Mouse (Mus musculus): ENCODE measurements around the gene Pak3. TPM values are rescaled to one million over a fixed set of nuclear protein-coding genes. Genes with fewer than 3 reads are reported as not detected.

The Pak3 gene
- total RNA-seq (2021), result 100 to 1,000 TPM; 163 to 180 TPM
- long read RNA-seq, partial matches to known transcripts, result 13 of 60 reads
- long read RNA-seq, other reads (novel, unspliced or antisense), result 47 of 60 reads

DNA sequence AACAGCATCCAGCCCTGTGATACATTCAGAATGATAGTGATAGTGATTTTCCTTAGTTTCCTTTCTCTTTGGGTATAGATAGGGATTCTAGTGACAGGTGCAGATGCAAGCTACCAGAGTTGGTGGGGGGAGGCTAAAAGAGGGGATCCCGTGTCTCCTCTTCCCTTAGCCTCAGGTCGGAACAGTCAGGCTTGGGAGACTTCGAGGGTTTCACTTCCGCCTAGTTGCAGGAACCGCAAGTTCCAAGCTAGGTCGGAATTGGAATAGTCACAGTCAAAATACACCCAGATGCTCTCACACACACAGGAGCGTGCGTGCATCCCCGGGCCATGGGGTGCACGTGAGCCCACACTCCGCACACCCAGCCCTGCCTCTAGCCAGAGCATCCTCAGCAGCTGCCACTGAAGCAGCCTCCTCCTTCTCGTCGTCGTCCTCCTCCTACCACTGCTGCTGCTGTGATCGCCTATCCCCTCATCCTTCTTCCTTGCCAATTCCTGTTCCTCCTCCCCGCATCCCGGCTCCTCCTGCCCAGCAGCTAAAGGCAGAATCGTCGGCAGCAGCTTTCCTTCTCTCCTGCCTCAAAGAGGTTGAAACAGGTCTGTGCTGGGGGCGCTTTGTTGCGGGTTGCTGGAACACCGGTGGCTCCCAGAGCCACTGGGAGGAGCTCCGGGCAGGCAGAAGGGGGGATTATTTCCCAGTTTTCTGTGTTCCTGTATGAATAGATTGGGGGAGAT lies at the start of gene Pak3:
Pak3 (plus strand) TSS at position 424 of the 734 bp plus-strand sequence.
- peak; percentile 37 to 42 for DNase-seq (ENCODE audit: low spot score in 2 of 2)

DNA sequence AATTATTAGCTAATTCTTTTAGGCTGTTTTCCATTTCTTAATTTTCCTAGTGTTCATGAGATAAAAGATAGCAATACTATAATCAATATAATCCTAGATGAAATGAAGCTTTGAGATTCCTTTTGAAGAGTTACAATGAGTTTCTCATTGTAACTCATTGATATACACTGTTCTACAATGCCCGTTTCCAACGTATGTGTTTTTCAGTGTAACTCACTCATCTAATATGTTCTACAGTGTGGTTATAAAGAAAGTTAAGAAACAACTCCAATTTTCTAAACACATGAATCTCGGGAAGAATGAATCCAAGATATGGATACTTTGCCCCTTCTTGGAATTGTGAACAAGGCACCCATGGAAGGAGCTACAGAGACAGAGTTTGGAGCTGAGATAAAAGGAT lies 35.5 kb upstream of the Pak3 start:
- DNase-seq (ENCODE audit: low spot score in 2 of 2), result peak; percentile 100

DNA sequence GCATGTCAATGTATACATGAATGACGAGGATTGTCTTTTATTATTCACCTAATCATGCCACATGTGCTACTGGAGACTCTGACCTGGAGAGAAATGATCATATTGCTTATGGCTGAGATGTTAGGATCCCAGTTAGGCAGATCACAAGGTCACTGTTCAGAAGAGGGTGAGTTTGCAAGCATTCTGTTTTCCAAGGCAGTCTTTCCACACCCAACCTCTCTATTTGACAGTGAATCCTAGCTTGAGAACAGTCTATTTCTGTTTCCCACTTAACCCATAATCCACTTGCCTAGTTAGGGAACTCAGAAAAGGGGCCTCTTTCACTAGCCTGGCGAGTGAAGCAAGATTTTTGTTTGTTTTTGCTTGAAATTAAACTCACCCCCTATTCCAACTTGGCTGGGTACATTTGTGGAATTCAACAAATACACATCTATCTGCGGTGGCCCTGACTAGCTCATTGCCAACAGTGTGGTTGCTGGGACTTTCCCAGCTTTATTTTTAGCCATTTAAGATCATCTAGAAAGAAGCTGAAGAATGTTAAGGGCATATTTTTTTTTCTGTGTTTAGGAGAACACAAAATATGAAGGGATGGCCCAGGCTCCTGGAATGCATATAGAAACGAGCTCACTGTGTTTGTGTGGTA lies 17.2 kb upstream of the Pak3 start:
- no peak for DNase-seq (ENCODE audit: low spot score in 2 of 2)

DNA sequence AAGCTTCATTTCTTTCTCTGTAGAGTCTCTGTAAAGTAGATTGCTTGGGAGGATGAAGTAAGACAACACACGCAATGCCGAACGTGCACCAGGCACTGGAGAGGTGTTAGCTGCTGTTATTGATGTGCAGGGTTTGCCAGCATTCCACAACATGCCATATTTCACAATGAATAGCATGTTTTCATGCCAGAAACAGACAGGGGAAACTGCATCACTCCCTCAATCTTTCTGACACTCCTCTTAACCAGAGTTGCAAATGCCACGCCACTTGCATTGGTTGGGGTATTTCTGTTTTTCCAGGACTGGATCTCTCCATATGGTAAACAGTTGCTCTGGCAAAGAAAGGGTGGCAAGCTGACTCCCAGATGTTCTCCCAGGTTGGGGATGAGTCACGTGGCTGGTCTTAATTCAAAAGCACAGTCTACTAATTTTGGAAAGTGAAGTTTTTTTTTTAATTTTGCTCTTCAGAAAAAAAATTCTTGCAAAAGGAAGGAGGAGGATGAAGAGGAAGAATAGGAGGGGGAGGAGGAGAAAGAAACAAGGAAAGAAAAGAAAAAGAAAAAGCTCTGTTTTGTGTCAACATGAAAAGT lies 16.5 kb upstream of the Pak3 start:
- DNase-seq (ENCODE audit: low spot score in 2 of 2), result no peak

DNA sequence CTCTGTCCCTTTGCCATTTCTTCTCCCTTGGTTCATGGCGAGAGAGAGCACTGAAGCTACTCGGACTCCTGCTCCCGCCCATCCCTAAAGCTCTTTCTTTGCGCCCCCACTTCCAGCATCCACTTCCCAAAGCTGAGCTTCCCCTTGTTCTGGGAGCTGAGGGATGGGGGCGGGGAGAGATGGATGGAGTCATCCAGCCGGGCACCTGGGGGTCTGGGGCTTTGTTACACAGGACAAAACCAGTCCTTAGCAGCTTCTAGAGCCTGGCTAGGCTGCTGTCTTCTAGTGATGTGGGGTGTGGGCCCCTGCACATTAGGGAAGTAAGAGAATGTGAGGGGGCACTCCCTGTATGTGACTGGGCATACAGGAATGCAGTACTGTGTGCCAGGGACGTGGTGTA lies 526 bp downstream of the Pak3 start:
- peak; percentile 31 to 43 for DNase-seq (ENCODE audit: low spot score in 2 of 2)

DNA sequence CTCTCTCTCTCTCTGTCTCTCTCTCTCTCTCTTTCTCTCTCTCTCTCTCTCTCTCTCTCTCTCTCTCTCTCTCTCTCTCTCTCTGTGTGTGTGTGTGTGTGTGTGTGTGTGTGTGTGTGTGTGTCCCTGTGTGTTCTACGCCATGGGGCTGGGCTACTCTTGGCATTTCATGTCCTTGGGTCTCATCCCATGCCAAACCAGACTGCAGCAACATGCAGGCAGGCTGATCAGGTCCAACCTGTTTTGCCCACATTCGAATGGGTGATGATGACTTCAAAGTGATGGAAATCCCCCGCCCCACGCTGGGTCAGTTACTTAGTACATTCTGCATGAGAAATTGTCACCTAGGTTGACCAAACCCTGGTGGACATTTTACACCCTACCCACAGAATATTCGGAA lies 1.1 kb downstream of the Pak3 start:
- peak in 1 of 2 experiments; percentile 6 for DNase-seq (ENCODE audit: low spot score in 2 of 2)

DNA sequence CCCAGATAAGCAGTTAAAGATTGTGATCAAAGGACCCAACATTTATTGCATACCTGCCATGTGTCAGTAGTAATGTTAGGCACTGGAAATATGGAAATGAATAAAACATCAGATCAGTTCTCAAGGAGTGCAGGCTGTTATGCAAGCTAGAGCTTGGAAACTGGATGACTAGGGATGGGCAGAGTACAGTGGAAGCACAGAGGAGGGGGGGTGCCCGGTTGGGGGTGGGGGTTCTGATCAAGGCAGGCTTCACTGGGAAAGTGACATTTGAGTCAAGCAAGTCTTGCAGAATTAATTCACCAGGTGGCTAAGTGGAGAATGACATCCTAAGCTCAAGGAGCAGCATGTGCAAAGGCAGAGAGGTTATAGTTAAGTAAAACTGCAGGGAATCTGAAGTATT lies 1.8 kb downstream of the Pak3 start:
- no peak for DNase-seq (ENCODE audit: low spot score in 2 of 2)

DNA sequence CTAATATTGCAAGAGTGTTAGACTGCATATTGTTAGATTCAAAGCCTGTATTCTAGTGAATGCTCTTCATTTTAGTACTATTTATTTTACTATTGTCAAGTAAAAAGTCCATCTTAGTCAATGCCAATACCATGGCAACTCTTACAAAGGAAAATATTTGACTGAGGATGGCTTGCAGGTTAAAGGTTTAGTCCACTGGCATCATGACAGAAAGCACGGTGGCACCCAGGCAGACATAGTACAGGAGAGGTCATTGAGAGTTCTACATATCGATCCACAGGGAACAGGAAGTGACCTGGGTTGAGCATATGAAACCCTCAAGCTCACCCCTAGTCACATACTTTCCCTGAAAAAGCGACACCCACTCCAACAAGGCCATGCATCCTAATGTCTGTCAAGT lies 13.9 kb downstream of the Pak3 start:
- DNase-seq (ENCODE audit: low spot score in 2 of 2), result no peak

DNA sequence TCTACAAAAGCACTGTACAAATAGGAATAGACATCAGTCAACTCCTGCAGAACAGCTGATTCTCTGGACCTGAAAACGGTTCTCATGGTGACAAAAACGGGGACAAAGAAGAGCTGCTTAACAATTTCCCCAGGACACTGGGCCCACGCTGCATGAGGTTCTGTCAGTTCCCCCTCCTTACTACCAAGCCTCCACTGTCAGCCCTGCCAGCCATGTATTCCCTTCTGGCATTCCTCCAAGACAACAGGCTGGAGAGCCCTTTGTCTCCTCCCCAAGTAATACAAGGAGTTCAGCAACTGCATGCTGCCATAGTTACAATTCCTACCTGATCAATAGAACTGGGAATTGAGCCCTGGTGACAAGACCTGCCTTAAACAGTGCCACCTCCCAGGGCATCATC lies 15.2 kb downstream of the Pak3 start:
- no peak for DNase-seq (ENCODE audit: low spot score in 2 of 2)

DNA sequence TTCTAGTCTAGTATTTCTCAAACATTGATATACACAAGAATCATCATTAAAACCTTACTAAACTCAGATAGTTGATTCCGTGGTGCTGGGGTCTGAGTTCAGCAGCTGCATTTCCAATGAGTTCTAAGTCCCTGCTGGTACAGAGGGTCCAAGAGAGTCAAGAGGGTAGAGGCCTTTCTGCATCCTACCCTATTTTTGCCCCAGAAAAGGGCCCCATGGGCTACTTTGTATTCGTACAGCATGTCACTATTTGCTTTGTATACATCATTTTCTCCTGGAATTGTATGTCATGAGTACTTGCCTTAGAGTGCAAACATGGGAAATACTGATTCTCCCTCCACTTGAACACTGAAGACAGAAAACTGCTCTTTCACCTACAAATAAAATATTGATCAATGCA lies 24.4 kb downstream of the Pak3 start:
- no peak for DNase-seq (ENCODE audit: low spot score in 2 of 2)

DNA sequence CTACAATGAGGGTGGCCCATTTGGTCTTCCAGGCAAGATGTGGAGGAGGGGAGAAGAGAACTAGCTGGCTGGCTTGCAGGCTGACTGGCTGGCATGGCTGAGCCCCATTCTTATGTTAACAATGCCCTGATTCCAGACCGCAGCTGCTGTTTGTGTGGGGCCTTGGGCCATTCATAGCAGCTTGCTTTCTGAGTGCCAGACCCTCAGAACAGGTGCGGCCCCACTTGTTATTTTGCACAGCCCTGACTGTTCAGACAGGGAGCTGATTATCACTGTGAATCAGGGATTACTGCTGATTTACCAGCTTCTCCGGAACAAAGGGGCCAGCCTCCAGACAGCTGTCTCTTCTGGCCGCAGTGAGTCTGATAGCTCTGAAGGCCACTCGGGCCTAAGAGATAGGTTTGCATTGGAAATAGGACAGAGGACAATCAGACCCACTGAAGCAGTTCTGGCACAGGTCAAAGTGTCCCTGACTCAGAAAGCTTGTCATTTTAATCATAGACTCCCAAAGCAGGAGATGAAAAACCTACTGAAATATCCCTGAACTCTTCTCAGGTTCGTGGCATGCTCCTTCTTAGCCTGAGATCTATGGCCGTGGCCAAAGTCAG lies 24.9 kb downstream of the Pak3 start:
- DNase-seq (ENCODE audit: low spot score in 2 of 2), result peak; percentile 12 to 18

DNA sequence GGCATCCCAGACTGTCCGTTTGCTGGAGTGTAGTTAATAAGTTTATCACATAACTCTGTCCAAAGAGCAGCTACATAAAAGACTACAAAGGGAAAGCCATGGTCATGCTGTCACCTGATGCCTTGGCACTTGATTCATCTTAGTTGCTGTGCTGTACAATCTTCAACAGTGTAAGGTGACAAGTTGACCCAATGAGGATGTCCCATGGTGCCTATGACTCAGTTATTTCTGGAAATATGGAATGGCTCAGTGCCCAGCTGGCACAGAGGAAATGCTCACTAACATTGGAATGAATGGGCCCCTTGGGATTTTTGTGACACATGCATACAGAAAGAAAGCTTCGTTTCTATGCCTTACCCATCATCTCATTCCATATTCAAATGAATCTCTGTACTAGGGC lies 55.3 kb downstream of the Pak3 start:
- no peak for DNase-seq (ENCODE audit: low spot score in 2 of 2)

DNA sequence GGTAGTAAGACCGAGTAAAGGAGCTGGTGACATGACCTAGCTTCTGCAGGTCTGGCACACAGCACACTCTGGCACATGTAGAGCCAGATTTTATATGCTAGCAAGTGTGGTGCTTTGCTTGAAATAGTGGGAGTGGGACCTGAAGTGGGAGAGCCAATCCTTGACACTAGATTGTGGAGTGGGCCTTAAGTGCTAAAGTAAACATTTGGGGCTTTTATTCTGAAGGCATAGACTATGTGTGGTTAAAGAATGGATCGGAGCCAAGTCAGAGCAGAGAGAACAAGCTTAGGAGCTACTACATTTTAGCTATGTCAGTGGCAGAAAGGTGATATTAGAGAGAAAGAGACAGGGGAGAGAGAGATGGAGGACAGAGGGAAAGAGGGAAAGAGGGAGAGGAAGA lies 61.5 kb downstream of the Pak3 start:
- DNase-seq (ENCODE audit: low spot score in 2 of 2), result no peak

DNA sequence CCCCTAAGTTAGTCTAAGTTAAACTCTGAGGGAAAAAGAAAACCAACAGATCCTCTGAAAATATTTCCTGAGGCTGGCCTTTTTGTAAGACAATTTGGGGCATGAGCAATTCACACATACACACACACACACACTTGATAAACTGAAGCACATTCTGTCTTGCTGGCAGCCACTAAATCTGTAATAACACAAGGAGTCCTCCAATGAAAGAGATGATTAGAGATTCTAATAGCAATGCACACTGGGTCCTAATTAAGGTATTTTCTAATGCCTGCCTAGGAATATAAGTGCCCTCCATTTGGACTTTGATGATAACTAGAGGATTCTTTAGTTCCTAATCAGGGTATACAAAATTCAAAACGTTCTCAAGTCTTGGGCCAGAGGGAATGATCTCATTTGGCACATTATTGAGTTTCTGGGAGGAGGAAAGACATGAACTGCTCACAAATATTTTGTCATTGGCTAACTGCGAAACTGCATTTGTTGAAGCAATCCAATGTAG lies 62.1 kb downstream of the Pak3 start:
- DNase-seq (ENCODE audit: low spot score in 2 of 2), result no peak

DNA sequence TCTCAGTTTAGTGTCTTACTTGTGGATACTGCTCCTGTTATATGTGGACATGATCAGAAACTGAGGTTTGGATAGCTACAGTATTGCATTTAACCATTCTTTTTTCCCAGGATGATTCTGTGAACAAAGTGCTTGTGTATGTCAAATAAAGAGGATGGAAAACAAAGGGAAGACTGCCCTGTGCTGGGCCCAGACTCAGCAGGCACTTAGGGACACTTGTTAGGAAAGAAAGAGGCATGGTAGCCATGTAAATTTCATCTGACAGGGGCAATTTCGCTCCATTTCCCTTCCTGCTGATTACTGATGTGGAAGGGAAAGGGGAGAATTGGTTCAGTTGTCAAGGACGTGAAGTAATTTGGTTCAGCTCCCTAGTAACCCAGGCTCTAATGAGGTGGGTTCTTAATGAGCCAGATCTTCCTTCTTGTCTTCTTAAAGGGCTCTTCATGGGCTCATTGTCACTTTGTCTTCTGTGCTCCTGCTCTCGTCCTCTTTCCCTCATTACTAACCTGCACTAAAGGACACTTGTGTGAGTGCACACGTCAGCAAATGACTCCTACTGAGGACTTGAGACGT lies 88.6 kb downstream of the Pak3 start:
- no peak for DNase-seq (ENCODE audit: low spot score in 2 of 2)

DNA sequence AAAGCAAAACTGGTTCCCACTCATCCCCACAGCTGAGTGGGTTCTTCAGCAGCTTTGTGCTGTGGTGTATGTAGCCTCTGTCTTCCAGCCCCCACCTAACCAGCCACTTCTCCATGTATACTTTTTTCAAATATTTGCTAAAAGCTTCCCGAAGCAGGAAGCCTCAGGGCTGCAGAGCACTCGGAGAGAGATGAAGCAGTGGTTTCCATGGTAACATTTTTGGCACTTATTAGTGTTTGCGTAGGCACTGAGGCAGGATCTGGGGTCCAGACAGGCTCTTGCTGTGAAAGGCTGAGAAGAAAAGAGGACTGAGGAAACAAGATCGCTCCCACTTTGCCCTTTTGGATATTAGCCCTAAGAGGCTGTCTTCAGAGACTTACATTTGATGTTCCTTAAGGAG lies 100.3 kb downstream of the Pak3 start:
- peak in 1 of 2 experiments; percentile 7 for DNase-seq (ENCODE audit: low spot score in 2 of 2)

DNA sequence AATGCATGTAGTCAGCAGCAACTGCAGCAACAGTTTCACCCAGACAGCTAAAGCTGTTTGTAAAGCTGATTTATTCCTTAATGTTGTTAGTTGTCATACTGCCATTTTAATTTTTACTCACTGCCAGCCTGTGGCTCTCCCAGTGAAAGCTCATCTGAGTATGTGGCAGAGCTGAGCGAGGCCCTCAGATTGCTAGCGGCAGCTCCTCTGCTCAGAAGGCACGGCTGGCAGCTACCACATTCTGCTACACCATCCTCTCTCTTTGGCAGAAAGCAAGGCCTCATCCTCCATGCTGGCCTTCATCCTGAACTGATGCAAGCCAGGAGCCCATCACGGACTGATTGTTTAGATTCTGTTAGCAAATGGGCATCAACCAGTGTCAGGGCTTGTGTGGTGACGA lies 109.4 kb downstream of the Pak3 start:
- DNase-seq (ENCODE audit: low spot score in 2 of 2), result peak; percentile 4 to 14

DNA sequence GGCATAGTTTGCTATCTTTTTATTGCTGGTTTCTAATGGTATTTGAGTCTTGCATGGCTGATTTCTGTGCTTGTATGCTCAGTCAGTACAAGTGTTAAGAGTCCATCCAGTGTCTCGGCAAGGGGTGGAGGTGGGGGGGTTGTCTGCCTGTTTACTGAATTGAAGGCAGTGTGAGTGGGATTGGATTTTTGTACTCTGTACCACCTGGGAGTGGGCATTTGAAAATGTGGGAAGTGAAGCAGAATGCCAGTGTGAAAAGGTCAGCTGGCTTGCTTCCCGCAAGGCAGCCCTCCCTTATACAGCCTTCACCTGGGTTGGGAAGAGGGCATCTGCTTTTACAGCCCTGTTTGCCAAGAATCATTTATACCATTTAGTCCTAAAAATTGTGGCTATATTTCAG lies 125.5 kb downstream of the Pak3 start:
- DNase-seq (ENCODE audit: low spot score in 2 of 2), result no peak

DNA sequence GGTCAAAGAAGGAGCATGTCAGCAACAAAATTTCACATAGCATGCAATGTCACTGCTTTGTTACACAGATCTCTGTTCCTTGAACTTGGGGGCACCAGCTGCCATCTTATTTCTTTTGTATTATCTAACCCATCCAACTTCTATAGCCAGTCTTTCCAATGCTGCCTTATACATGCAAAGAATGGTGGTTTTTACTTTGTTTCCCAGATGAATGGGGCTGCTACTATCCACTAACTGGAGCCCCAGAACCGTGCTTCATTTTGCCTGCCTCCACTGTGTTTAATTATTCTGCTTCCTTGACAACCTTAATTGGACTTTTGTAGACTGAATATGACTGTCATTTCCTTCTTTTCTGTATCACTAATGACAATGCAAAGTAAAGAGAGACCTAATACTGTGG lies 126.4 kb downstream of the Pak3 start:
- DNase-seq (ENCODE audit: low spot score in 2 of 2), result no peak

DNA sequence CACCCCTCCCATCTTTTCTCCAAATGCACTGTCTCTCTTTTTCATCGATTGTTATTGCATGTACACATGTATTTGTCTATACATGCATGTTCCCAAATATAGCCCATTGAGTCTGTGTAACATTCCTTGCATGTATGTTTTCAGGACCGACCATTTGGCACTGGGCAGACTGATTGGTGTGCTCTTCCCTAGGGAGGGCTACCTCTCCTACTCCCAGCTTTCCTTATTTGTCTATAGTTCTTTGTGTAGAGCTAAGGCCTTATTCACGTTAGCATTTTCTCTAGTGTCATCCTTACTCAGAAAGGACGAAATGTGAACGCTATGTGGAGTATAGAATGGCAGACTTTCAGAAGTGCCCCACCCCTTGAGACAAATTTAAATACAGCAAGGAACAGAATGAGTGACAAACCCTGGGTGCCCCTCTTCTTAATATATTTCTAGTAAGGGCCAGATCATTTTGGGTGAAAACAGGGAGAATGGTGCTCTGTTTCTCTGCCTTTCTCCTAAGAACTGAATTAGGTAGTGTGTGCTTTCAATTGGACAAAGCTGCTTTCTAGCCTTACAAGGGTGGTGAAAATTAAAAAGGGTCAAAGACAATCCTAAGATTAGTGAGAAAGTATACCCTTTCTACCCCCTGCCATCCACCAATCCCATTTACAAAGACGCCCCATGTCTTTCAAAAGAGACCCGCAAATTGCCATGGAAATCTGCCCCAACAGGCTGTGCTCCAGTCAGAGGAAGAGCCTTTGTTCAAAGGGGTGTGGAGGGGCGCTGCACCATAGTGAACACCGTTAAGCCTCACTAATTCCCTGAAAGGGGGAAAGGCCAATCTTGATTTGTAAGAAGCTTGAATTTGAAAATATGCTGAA lies 136.2 kb downstream of the Pak3 start:
- no peak for DNase-seq (ENCODE audit: low spot score in 2 of 2)

DNA sequence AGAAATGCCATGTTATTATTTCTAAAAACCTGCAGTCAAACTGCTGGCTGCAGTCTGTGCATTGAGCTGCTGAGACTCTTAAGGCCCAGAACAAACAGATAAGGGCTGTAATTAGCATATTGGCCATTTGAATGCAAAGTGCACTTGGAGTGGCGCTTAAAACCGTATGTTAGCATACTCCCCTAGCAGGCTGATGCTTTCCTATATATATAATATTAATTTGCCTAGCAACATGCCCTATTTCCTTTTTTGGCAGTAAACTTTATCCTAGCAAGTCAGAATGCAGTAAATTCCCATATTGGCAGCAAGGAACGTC lies 136.7 kb downstream of the Pak3 start:
- DNase-seq (ENCODE audit: low spot score in 2 of 2), result no peak
